Mouse (Mus musculus): ENCODE measurements around the gene Babam2.

GRCm38 (mm10) chr5:31766841-31767542 lies 69.5 kb downstream of the Babam2 start:
- TF ChIP-seq CTCF (IDR thresholded peaks at IDR 0.05; ENCODE audit: extremely low read depth, insufficient read length, insufficient replicate concordance, low read depth, low read length) (no peak), POLR2A (IDR thresholded peaks at IDR 0.05; ENCODE audit: low read depth, low read length) (no peak)

Data from small intestine, adult 2 months (tissue).